Mouse (Mus musculus) midbrain, embryonic 16.5 days (tissue): ENCODE measurements around the gene Armc10. TPM values are rescaled to one million over a fixed set of nuclear protein-coding genes. Genes with fewer than 3 reads are reported as not detected.
A peak's percentile ranks its signal among the peaks of the same experiment; 100 is the strongest.
"Not testable (repeated sequence)": the region's sequence is repeated elsewhere in the genome, so short reads cannot be mapped to it uniquely, and the experiment has no call there.

Experiments used
- ATAC-seq: fragments of 200-750 bp; cut with Nextera tagmentation; 2 replicates; pipeline ENCODE4 v1.8.0; 2017; ENCODE audit warnings: moderate TSS enrichment
- H3K27ac ChIP-seq: fragments of 300-500 bp; sonication (generic); 2 replicates; pipeline ENCODE4 v1.5.1; 2014; ENCODE audit warnings: mild to moderate bottlenecking, low read length, mixed read lengths
- H3K27me3 ChIP-seq: fragments of 300-500 bp; sonication (generic); 2 replicates; pipeline ENCODE4 v1.6.1; 2014; ENCODE audit warnings: low read depth, low read length, mixed read lengths; ENCODE audit not compliant: control insufficient read depth, insufficient read depth
- H3K36me3 ChIP-seq: fragments of 300-500 bp; sonication (generic); 2 replicates; pipeline ENCODE4 v1.6.1; 2014; ENCODE audit warnings: mild to moderate bottlenecking, low read length, moderate library complexity, mixed read lengths; ENCODE audit not compliant: control insufficient read depth, insufficient read depth
- H3K4me1 ChIP-seq: fragments of 300-500 bp; sonication (generic); 2 replicates; pipeline ENCODE4 v1.6.1; 2014; ENCODE audit warnings: mild to moderate bottlenecking, low read length, mixed read lengths; ENCODE audit not compliant: control insufficient read depth, insufficient read depth
- H3K4me2 ChIP-seq: fragments of 300-500 bp; sonication (generic); 2 replicates; pipeline ENCODE4 v1.6.1; 2014; ENCODE audit warnings: mild to moderate bottlenecking, low read length, mixed read lengths
- H3K4me3 ChIP-seq: fragments of 300-500 bp; sonication (generic); 2 replicates; pipeline ENCODE4 v1.5.1; 2014; ENCODE audit warnings: low read depth, mild to moderate bottlenecking, low read length, moderate library complexity, mixed read lengths
- H3K9ac ChIP-seq: fragments of 300-500 bp; sonication (generic); 2 replicates; pipeline ENCODE4 v1.6.1; 2014; ENCODE audit warnings: low read depth, low read length, mixed read lengths
- H3K9me3 ChIP-seq: fragments of 300-500 bp; sonication (generic); replicated peaks from 2 replicates; pipeline ENCODE4 v1.6.1; 2014; ENCODE audit warnings: mild to moderate bottlenecking, low read length, mixed read lengths; ENCODE audit not compliant: control insufficient read depth, poor library complexity, severe bottlenecking
- whole genome bisulfite sequencing: fragments of 180-500 bp; shearing (Covaris S2); extraction: QIAGEN DNeasy Blood & Tissue Kit; methylation state at CpG from one replicate; pipeline ENCODE4 v1.1.7; 2014; 5-methylcytosine and 5-hydroxymethylcytosine counted together
- polyA plus RNA-seq: library from polyadenylated mRNA; unstranded; fragments of >200 nt; fragmentation: Nextera tagmentation; extraction: Ambion mirVana; gene quantifications from 2 replicates; pipeline ENCODE4 v1.2.1, GENCODE M21; 2015

Gene Armc10
- 58.3 and 66.1 TPM in 2 replicates for polyA plus RNA-seq

DNA sequence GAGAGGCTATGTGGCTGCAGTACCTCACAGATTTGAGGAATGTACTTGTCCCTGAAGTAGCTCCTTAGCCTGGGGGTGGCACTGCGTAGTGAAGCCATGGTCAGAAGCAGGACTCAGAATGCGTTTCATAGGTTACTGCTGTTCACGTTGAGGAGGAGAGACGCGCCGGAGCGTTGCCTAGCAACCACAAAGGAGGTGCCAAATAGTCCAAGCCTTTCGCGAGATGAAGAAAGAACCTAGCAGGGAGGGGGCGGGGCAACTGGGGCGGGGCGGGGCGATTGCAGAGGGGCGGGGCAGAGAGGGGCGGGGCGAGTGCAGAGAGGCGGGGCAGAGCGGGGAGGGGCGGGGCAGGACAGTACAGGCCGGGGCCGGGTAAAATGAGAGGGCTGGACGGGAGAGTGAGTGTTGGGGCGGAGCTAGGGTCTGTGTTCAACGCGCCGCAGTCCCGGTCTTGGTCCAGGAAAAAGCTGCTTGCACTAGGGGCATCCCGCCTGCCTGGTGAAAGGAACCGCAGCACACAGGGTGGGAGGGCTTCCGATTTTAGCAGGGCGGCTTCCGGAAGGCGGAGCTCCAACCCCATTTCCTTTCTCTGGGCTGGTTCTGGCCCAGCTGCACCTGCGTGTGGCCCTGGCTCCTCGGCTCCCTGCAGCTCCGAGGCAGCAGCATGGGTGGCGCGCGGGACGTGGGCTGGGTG, at the start of gene Armc10, which contains the start of gene Fbxl13:
TSS of gene Armc10 (plus strand) at position 375 of the 694 bp plus-strand sequence.
TSS of gene Fbxl13 (minus strand) at position 196 of the 694 bp plus-strand sequence.
- H3K9me3 ChIP-seq: no peaks in the 10 kb centered on the region
- peak within 1 kb of the TSS; percentile 82 for H3K4me3 ChIP-seq
- peak within 1 kb of the TSS; percentile 90 for H3K4me2 ChIP-seq
- peaks cover 10% of the 10 kb centered on the region for H3K4me1 ChIP-seq
- H3K27ac ChIP-seq: peak within 1 kb of the TSS; percentile 86
- H3K9ac ChIP-seq: peak within 1 kb of the TSS; percentile 96
- peaks cover 12% of the 10 kb centered on the region; the same call in 1 of the 2 replicates for H3K36me3 ChIP-seq
- peak; percentile 98 for ATAC-seq
- under 1% methylated on average over 26 of the region's 40 CpGs for WGBS
- no peaks in the 10 kb centered on the region for H3K27me3 ChIP-seq

DNA sequence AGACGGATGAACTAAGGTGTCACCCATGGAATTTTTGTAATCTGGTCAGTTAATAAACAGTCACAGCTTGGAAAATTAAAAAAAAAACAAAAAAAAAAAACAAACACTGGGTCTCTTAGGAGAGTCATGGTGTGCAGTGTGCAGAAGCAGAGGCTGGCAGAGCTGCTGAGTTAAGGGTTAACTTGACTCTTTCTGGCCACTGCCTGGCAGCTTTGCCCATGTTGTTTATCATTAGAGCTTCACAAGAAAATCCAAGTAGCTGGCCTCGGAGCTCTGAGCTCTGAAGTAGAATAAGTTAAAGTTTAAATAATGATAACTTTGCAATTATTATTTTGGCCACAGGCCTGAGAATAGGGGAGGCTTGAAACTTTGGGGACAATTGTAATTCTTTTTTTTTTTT, 46.1 kb upstream of the Armc10 start:
- not testable (repeated sequence) for H3K9me3 ChIP-seq, H3K4me1 ChIP-seq, H3K9ac ChIP-seq, ATAC-seq, H3K36me3 ChIP-seq, H3K27ac ChIP-seq, H3K4me2 ChIP-seq, H3K4me3 ChIP-seq, H3K27me3 ChIP-seq
- 77% methylated on average over 2 of the region's 2 CpGs for WGBS

DNA sequence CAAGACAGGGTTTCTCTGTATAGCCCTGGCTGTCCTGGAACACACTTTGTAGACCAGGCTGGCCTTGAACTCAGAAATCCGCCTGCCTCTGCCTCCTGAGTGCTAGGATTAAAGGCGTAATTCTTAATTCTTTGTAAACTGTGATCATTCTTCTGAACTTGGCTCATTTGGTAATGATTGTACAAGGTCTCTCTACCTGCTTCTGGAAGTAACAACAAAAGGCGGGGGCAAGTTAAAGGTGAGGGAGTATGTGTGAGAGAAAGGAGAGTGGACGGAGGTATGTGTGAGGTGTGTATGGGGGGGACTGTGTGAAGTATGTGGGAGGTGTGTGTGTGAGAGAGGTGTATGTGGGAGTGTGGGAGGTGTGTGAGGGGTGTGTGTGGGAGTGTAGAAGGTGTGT, 45.7 kb upstream of the Armc10 start:
- Histone ChIP-seq H3K9ac (no peak overlapping the region), H3K4me2 (no peak overlapping the region), H3K27me3 (no peaks in the 10 kb centered on the region), H3K4me3 (no peak overlapping the region), H3K36me3 (no peaks in the 10 kb centered on the region), H3K27ac (no peak overlapping the region), H3K4me1 (no peaks in the 10 kb centered on the region), H3K9me3 (no peaks in the 10 kb centered on the region)
- no peak for ATAC-seq
- 99% methylated on average over 4 of the region's 4 CpGs for WGBS

DNA sequence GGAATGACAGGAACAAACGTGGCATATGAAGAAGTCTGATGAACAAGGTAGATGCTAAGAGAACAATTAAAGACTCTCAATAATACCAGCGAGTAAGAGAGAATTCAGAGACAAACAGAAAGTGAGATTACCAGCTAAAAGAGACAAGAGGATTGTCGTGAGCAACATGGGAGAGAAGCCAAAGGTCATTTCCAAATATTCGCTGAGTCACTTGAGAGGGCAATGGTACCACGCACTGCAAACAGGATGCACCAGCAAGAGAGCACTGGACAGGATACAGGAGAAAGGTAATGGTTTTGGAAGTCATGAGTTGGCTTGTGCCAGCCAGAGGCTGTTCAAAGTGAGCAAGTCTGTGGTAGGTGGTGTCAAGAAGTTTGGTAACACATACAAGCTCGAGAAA, 39.7 kb upstream of the Armc10 start:
- no peaks in the 10 kb centered on the region for H3K36me3 ChIP-seq
- H3K4me1 ChIP-seq: no peaks in the 10 kb centered on the region
- no peaks in the 10 kb centered on the region for H3K27me3 ChIP-seq
- no peak overlapping the region for H3K9ac ChIP-seq
- H3K27ac ChIP-seq: no peak overlapping the region
- H3K4me2 ChIP-seq: no peak overlapping the region
- WGBS: 70% methylated on average over 6 of the region's 6 CpGs
- no peak for ATAC-seq
- H3K9me3 ChIP-seq: no peaks in the 10 kb centered on the region
- H3K4me3 ChIP-seq: no peak overlapping the region

DNA sequence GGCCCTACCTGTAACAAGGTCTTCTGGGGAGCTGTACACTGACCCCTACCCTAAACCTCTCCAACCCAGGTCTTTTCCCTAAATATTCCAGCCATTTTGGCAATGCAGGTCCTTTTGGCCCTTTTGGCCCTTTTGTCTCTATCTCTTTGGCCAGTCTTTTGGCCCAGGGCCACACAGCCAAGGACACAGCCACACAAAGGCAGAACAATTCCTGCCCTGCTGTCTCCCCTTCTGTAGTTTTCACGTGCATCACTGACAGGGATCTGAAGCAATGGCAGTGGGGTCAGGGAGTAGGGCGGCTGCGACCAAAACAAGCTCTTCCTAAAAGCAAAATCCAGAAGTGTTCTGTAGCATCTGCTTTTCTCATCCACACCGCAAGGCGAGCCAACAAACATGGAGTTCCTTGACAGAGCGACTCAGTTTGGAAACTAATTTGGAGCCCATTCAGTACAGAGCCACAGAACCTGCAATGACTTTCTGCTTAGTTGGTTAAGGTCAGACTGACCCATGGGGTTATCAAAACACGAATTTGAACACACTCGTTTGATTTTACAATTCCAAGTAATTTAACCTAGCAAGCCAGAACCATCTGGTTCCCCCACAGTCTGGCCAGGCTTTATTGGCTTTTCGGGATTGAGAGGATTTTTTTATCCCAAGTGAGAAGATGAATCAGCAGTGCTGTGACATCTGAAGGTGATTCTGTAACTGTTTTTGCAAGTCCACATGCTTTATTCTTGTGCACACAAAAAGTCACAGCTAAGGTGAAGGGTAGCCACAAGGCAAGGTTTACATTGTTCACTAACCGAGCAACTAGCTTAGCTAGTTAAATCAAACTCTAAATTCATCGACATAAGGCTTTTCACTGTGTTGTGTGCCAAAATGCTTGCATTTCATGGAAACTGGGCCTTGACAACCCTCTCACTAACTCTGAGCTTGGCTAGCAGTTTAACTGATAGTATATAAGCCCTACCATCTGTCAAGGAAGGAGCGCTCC, 37.0 kb upstream of the Armc10 start:
- H3K9me3 ChIP-seq: no peaks in the 10 kb centered on the region
- no peaks in the 10 kb centered on the region for H3K27me3 ChIP-seq
- H3K4me1 ChIP-seq: no peaks in the 10 kb centered on the region
- H3K27ac ChIP-seq: no peak overlapping the region
- 81% methylated on average over 12 of the region's 12 CpGs for WGBS
- H3K4me3 ChIP-seq: no peak overlapping the region
- no peaks in the 10 kb centered on the region for H3K36me3 ChIP-seq
- ATAC-seq: no peak
- no peak overlapping the region for H3K4me2 ChIP-seq
- H3K9ac ChIP-seq: no peak overlapping the region

DNA sequence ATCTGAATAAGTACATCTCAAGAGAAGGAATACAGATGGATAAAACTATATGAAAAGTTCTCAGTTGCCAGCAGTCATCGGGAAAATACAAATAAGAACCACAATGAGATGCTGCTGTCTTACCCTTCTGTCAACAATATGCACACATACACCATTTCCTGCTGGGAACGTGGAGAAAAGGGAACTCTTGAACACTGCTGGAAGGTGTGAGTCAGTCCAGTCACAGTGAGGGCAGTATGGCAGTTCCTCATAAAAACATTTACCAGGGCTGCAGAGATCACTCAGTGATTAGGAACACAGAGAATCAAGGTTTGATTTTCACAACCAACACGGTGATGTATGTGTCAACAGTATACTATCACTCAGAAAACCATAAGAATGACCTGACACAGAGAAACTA, 34.6 kb upstream of the Armc10 start:
- no peaks in the 10 kb centered on the region for H3K27me3 ChIP-seq
- H3K4me2 ChIP-seq: no peak overlapping the region
- WGBS: 82% methylated on average over 3 of the region's 3 CpGs
- ATAC-seq: no peak
- H3K4me1 ChIP-seq: no peaks in the 10 kb centered on the region
- no peak overlapping the region for H3K9ac ChIP-seq
- no peak overlapping the region for H3K4me3 ChIP-seq
- no peaks in the 10 kb centered on the region for H3K36me3 ChIP-seq
- H3K9me3 ChIP-seq: no peaks in the 10 kb centered on the region
- no peak overlapping the region for H3K27ac ChIP-seq

DNA sequence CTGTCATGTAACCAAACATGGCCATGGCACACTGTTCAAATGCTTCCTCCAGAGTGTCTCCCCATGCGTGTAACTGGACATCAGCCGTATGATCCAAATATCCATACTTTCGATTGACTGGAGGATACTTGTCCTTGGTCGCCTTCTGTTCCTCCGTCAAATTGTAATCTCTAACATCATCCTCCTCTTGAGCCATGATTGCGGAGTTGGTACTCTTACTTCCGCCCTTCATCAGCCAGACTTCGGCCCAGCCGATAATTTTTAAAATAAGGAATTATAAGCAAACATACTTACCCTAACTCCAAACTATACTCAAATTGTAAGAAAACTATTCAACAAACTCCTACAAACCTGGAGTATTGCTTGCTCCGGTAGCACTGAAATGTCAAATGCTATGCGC, 31.3 kb upstream of the Armc10 start:
- not testable (repeated sequence) for H3K4me1 ChIP-seq, ATAC-seq, H3K9ac ChIP-seq, H3K27ac ChIP-seq, H3K4me2 ChIP-seq, H3K36me3 ChIP-seq, H3K9me3 ChIP-seq, H3K27me3 ChIP-seq, H3K4me3 ChIP-seq
- 97% methylated on average over 11 of the region's 11 CpGs for WGBS

DNA sequence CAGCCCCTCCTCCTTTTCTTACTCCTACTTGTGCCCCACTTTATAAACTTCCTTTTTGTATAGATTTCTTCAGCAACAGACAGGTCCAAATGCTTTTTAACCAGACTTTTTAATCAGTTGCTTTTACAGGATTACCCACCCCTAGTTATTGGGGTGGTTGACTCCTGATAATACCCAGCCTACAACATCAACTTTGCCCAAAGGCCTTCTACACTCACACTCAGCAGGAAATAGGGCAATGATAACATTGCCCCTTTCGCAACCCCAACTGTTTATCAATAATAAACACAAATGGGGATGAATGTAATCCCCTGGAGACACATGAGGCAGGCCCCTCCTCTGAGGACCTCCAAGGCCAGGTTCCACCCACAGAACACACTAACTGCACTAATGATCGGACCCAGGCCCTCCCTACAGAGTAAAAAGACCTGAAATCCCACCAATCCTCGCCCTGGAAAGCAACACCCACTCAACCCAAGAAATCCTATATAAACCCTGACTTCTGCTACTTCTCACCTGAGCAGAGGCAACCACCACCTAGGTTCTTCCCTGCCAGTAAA, 29.1 kb upstream of the Armc10 start:
- ATAC-seq: no peak
- 82% methylated on average over 3 of the region's 3 CpGs for WGBS
- H3K4me1 ChIP-seq: no peaks in the 10 kb centered on the region

More for the DNA sequence above, 29.1 kb upstream of the Armc10 start:
- no peak overlapping the region for H3K9ac ChIP-seq
- no peak overlapping the region for H3K4me2 ChIP-seq
- H3K4me3 ChIP-seq: no peak overlapping the region
- no peaks in the 10 kb centered on the region for H3K27me3 ChIP-seq
- no peaks in the 10 kb centered on the region for H3K9me3 ChIP-seq
- H3K27ac ChIP-seq: no peak overlapping the region
- no peaks in the 10 kb centered on the region for H3K36me3 ChIP-seq
